Mouse (Mus musculus) MEL (cell line): ENCODE measurements around the gene Inpp4a. TPM values are rescaled to one million over a fixed set of nuclear protein-coding genes. Genes with fewer than 3 reads are reported as not detected.

ENCODE experiments used
- DNase-seq: peaks from one replicate; pipeline ENCODE4 v3.0.0; 2011; ENCODE audit warnings: low read depth, low spot score
- H3K27ac ChIP-seq: 2 replicates; pipeline ENCODE4 v1.5.1; 2012; ENCODE audit warnings: low read depth, mild to moderate bottlenecking, control low read depth, low read length, moderate library complexity; ENCODE audit not compliant: control insufficient read depth
- H3K27me3 ChIP-seq, 2 experiments: fragments of 150-350 bp in 1 of 2; sonication (generic) in 1 of 2; 2 replicates each; pipeline ENCODE4 v1.6.1; 2012; ENCODE audit warnings: low read length in 2 of 2, mild to moderate bottlenecking in 2 of 2, improper control_type of control experiment in 1 of 2, moderate library complexity in 1 of 2; ENCODE audit not compliant: insufficient read depth in 2 of 2, control insufficient read depth in 1 of 2
- H3K36me3 ChIP-seq, 2 experiments: 2 replicates each; pipeline ENCODE4 v1.6.1; 2012 to 2014; ENCODE audit warnings: low read length in 2 of 2, improper control_type of control experiment in 1 of 2, inconsistent platforms in 1 of 2, mild to moderate bottlenecking in 1 of 2; ENCODE audit not compliant: insufficient read depth in 2 of 2, control insufficient read depth in 1 of 2
- H3K4me1 ChIP-seq, 2 experiments: fragments of 150-350 bp in 1 of 2; sonication (generic) in 1 of 2; 2 replicates each; pipeline ENCODE4 v1.6.1; 2012; ENCODE audit warnings: low read length in 2 of 2, improper control_type of control experiment in 1 of 2, mild to moderate bottlenecking in 1 of 2; ENCODE audit not compliant: insufficient read depth in 2 of 2, control insufficient read depth in 1 of 2
- H3K4me3 ChIP-seq, 2 experiments: fragments of 150-350 bp in 1 of 2; sonication (generic) in 1 of 2; 2 replicates each; pipeline ENCODE4 v1.5.1; 2012; ENCODE audit warnings: low read depth in 2 of 2, low read length in 2 of 2, mild to moderate bottlenecking in 2 of 2, moderate library complexity in 2 of 2, control low read depth in 1 of 2, improper control_type of control experiment in 1 of 2; ENCODE audit not compliant: control insufficient read depth in 1 of 2, insufficient read depth in 1 of 2
- H3K79me2 ChIP-seq: 2 replicates; pipeline ENCODE4 v1.6.1; 2012; ENCODE audit warnings: mild to moderate bottlenecking, low read length, moderate library complexity; ENCODE audit not compliant: control insufficient read depth, poor library complexity, insufficient read depth
- H3K9ac ChIP-seq: 2 replicates; pipeline ENCODE4 v1.6.1; 2012; ENCODE audit warnings: low read depth, mild to moderate bottlenecking, control low read depth, low read length, moderate library complexity; ENCODE audit not compliant: control insufficient read depth, poor library complexity, severe bottlenecking
- H3K9me3 ChIP-seq: fragments of 150-350 bp; sonication (generic); replicated peaks from 2 replicates; pipeline ENCODE4 v1.6.1; 2012; ENCODE audit warnings: mild to moderate bottlenecking, low read length, improper control_type of control experiment, moderate library complexity; ENCODE audit not compliant: insufficient read depth
- BHLHE40 ChIP-seq: IDR thresholded peaks from 2 replicates; pipeline ENCODE4 v1.6.1; 2012; ENCODE audit warnings: low read depth, mild to moderate bottlenecking, inconsistent platforms, low read length, improper control_type of control experiment, borderline replicate concordance
- CHD2 ChIP-seq: IDR thresholded peaks from 2 replicates; pipeline ENCODE4 v1.6.1; 2011; ENCODE audit warnings: low read length, improper control_type of control experiment
- E2F4 ChIP-seq: IDR thresholded peaks from 2 replicates; pipeline ENCODE4 v1.6.1; 2011; ENCODE audit warnings: low read depth, low read length, improper control_type of control experiment, borderline replicate concordance
- ETS1 ChIP-seq: IDR thresholded peaks from 2 replicates; pipeline ENCODE4 v1.6.1; 2012; ENCODE audit warnings: low read depth, mild to moderate bottlenecking, inconsistent platforms, low read length, improper control_type of control experiment, moderate library complexity
- GABPA ChIP-seq: IDR thresholded peaks from 2 replicates; pipeline ENCODE4 v1.6.1; 2012; ENCODE audit warnings: low read depth, mild to moderate bottlenecking, inconsistent platforms, low read length, improper control_type of control experiment, moderate library complexity
- GATA1 ChIP-seq: IDR thresholded peaks from 2 replicates; pipeline ENCODE4 v1.6.1; 2011; ENCODE audit warnings: low read depth, low read length, improper control_type of control experiment
- JUND ChIP-seq: IDR thresholded peaks from 2 replicates; pipeline ENCODE4 v1.6.1; 2011; ENCODE audit warnings: low read depth, mild to moderate bottlenecking, improper control_type of control experiment, low read length
- KAT2A ChIP-seq: conservative IDR thresholded peaks from 2 replicates; pipeline ENCODE4 v1.6.1; 2012; ENCODE audit warnings: low read depth, low read length, improper control_type of control experiment, inconsistent platforms
- MAFK ChIP-seq: IDR thresholded peaks from 2 replicates; pipeline ENCODE4 v1.6.1; 2011; ENCODE audit warnings: low read depth, mild to moderate bottlenecking, low read length, improper control_type of control experiment, borderline replicate concordance
- MEF2A ChIP-seq: IDR thresholded peaks from 2 replicates; pipeline ENCODE4 v1.6.1; 2014; ENCODE audit warnings: low read depth, mild to moderate bottlenecking, inconsistent platforms, low read length, improper control_type of control experiment; ENCODE audit not compliant: poor library complexity, insufficient replicate concordance, severe bottlenecking; ENCODE audit errors: extremely low read depth
- MYB ChIP-seq: IDR thresholded peaks from 2 replicates; pipeline ENCODE4 v1.6.1; 2011; ENCODE audit warnings: mild to moderate bottlenecking, low read depth, low read length, improper control_type of control experiment
- NELFE ChIP-seq: IDR thresholded peaks from 2 replicates; pipeline ENCODE4 v1.6.1; 2011; ENCODE audit warnings: low read depth, low read length, improper control_type of control experiment
- POLR2AphosphoS2 ChIP-seq: IDR thresholded peaks from 2 replicates; pipeline ENCODE4 v1.6.1; 2011; ENCODE audit warnings: low read length, improper control_type of control experiment
- RAD21 ChIP-seq: IDR thresholded peaks from 2 replicates; pipeline ENCODE4 v1.6.1; 2011; ENCODE audit warnings: mild to moderate bottlenecking, low read depth, low read length, improper control_type of control experiment
- RCOR1 ChIP-seq: IDR thresholded peaks from 2 replicates; pipeline ENCODE4 v1.6.1; 2012; ENCODE audit warnings: low read depth, mild to moderate bottlenecking, inconsistent platforms, low read length, improper control_type of control experiment
- SIN3A ChIP-seq: IDR thresholded peaks from 2 replicates; pipeline ENCODE4 v1.6.1; 2012; ENCODE audit warnings: low read length, improper control_type of control experiment, inconsistent platforms
- TAL1 ChIP-seq: IDR thresholded peaks from 2 replicates; pipeline ENCODE4 v1.6.1; 2012; ENCODE audit warnings: mild to moderate bottlenecking, inconsistent platforms, low read length, moderate library complexity, mixed read lengths
- TBP ChIP-seq: IDR thresholded peaks from 2 replicates; pipeline ENCODE4 v1.8.0; 2011; ENCODE audit warnings: low read depth, low read length, improper control_type of control experiment
- TCF12 ChIP-seq: IDR thresholded peaks from 2 replicates; pipeline ENCODE4 v1.6.1; 2014; ENCODE audit warnings: low read depth, mild to moderate bottlenecking, inconsistent platforms, low read length, improper control_type of control experiment, moderate library complexity
- UBTF ChIP-seq: IDR thresholded peaks from 2 replicates; pipeline ENCODE4 v1.6.1; 2012; ENCODE audit warnings: low read depth, mild to moderate bottlenecking, inconsistent platforms, low read length, improper control_type of control experiment, moderate library complexity, borderline replicate concordance; ENCODE audit not compliant: insufficient read depth
- ZC3H11A ChIP-seq: IDR thresholded peaks from 2 replicates; pipeline ENCODE4 v1.6.1; 2012; ENCODE audit warnings: low read depth, mild to moderate bottlenecking, inconsistent platforms, low read length, improper control_type of control experiment
- ZKSCAN1 ChIP-seq: IDR thresholded peaks from 2 replicates; pipeline ENCODE4 v1.6.1; 2012; ENCODE audit warnings: low read depth, mild to moderate bottlenecking, inconsistent platforms, low read length, improper control_type of control experiment, moderate library complexity
- ZNF384 ChIP-seq: IDR thresholded peaks from 2 replicates; pipeline ENCODE4 v1.6.1; 2012; ENCODE audit warnings: low read depth, mild to moderate bottlenecking, inconsistent platforms, low read length, improper control_type of control experiment
- polyA plus RNA-seq, 2 experiments: library from polyadenylated mRNA; stranded (reverse) in 1 of 2; unstranded in 1 of 2; fragments of >175 nt in 1 of 2; fragments of >200 nt in 1 of 2; gene quantifications; 2 replicates each; pipeline versions ENCODE4 v1.2.1 to v1.2.4; 2012; ENCODE audit warnings: low replicate concordance in 2 of 2, low read depth in 1 of 2; ENCODE audit not compliant: insufficient read length in 2 of 2, insufficient read depth in 1 of 2, missing spikeins in 1 of 2
- total RNA-seq: library from RNA; depleted of rRNA; stranded (reverse); fragments of 300-350 nt; gene quantifications from 2 replicates; pipeline ENCODE4 v1.2.3, GENCODE M21; 2012

Gene Inpp4a
- total and polyA plus RNA-seq, 3 experiments: 1.6 to 5.0 TPM; not detected in 1

DNA sequence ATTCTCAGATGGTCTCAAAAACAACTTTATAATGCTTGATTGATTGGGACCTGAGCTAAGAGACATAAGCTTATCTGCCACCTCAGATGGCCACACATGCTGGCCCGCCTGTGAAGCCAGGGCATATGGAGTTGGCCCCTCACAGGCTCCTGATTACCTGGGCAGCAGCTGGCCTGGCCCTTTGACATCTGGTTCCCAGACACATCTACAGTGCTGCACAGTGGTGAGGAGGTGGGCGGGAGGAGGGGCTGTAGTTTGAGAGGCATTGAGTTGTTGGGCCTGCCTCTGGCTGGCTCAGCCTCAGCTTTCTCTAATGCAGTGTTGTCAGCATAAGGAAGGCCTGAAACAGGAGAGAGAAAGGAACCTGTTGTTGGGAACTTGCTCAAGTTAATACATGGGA is 77.1 kb downstream of the Inpp4a start:
- H3K36me3 ChIP-seq: no peaks in the 10 kb centered on the region
- H3K79me2 ChIP-seq: no peaks in the 10 kb centered on the region
- no peak overlapping the region for H3K4me3 ChIP-seq
- DNase-seq: no peak
- TF ChIP-seq ZC3H11A (no peak), POLR2AphosphoS2 (no peak), SIN3A (no peak), ZKSCAN1 (no peak), TAL1 (no peak), RCOR1 (no peak), NELFE (no peak), BHLHE40 (no peak), ETS1 (no peak), MAFK (no peak), RAD21 (no peak)
- H3K9ac ChIP-seq: no peak overlapping the region
- no peaks in the 10 kb centered on the region for H3K27me3 ChIP-seq
- H3K4me1 ChIP-seq: no peaks in the 10 kb centered on the region
- no peak overlapping the region for H3K27ac ChIP-seq
- no peaks in the 10 kb centered on the region for H3K9me3 ChIP-seq

DNA sequence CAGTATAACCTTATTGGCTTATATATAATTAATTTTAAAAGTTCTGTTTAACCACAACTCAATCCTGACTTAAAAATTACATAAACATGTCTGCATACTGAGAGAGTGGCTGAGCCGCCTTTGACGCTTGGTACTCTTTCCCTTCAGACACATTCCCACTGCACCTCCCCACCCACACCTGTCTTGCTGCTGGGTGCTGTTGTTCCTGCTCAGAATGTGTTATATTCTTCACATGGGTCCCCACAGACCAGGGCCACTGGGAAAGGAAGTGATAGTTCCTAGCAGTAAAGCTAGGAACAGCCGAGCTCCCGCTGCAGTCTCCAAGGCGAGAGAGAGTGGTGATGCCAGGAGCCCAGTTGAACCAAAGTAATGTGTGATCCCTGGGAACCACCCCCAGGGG is 78.4 kb downstream of the Inpp4a start:
- Histone ChIP-seq H3K79me2 (no peaks in the 10 kb centered on the region), H3K36me3 (no peaks in the 10 kb centered on the region), H3K4me1 (no peaks in the 10 kb centered on the region), H3K9me3 (no peaks in the 10 kb centered on the region), H3K9ac (no peak overlapping the region), H3K4me3 (no peak overlapping the region), H3K27ac (no peak overlapping the region), H3K27me3 (no peaks in the 10 kb centered on the region)
- TF ChIP-seq MEF2A (no peak), E2F4 (no peak), POLR2AphosphoS2 (no peak), TBP (no peak)
- DNase-seq: no peak

DNA sequence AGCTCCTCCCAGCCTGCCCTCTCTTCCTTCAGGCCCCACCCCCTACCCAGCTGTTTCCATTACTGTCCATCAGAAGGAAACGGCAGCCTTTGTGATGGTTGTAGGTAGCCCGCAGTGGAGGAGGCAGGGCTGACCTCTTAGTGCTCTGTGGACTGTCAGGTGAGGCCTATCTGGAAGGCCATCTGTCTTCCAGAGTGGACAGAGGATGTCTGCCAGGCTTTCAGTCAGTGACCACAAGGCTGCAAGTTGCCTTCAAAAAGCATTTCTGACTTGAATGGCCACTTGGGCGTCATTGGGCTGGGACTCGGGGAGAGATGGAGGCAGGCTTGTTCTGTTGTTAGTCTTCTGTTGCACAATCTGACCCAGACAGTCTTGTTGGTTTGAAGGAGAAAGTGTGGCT is 79.9 kb downstream of the Inpp4a start:
- Histone ChIP-seq H3K79me2 (no peaks in the 10 kb centered on the region), H3K4me3 (no peak overlapping the region), H3K27ac (no peak overlapping the region)
- DNase-seq: no peak
- TF ChIP-seq UBTF: no peak
- no peak for TF ChIP-seq ZC3H11A
- no peak for TF ChIP-seq MYB
- no peak for TF ChIP-seq CHD2
- no peak for TF ChIP-seq TCF12
- TF ChIP-seq NELFE: no peak
- no peak for TF ChIP-seq ZNF384
- no peak for TF ChIP-seq TAL1
- no peak for TF ChIP-seq RAD21
- no peak for TF ChIP-seq GATA1
- TF ChIP-seq KAT2A: no peak
- no peak for TF ChIP-seq GABPA
- TF ChIP-seq JUND: no peak
- TF ChIP-seq, all 39 proteins: peak for 0
- H3K36me3 ChIP-seq: no peaks in the 10 kb centered on the region
- H3K9me3 ChIP-seq: no peaks in the 10 kb centered on the region
- H3K9ac ChIP-seq: no peak overlapping the region
- H3K27me3 ChIP-seq: no peaks in the 10 kb centered on the region
- H3K4me1 ChIP-seq: no peaks in the 10 kb centered on the region
